Mouse (Mus musculus): ENCODE measurements around the gene Syne1. TPM values are rescaled to one million over a fixed set of nuclear protein-coding genes. Genes with fewer than 3 reads are reported as not detected.

Syne1 gene
- total RNA-seq, 2 experiments from 2014 or later: 17.0 to 20.5 TPM

DNA sequence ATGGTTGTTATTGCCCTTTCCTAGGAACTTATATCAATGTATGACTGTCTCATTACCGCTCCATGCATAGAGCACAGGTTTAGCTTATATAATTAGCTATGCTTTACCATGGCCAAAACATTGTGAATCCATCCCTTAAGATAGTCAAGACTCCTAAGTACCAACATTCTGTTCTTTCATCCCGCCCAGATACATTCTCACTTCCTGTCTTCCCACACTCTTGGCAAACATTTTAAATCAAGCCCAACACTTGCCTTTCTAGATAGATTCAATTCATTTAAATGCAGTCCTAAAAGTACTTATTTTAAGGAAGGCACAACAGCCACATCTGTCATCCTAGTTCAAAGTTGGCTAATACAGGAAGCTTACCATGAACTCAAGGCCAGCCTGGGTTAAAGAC is 113.5 kb downstream of the Syne1 start:
- DNase-seq: no peak

- no peak for DNase-seq
Observed at GRCm38 (mm10) chr10:5423984-5424383, 127.3 kb downstream of the Syne1 start.

DNA sequence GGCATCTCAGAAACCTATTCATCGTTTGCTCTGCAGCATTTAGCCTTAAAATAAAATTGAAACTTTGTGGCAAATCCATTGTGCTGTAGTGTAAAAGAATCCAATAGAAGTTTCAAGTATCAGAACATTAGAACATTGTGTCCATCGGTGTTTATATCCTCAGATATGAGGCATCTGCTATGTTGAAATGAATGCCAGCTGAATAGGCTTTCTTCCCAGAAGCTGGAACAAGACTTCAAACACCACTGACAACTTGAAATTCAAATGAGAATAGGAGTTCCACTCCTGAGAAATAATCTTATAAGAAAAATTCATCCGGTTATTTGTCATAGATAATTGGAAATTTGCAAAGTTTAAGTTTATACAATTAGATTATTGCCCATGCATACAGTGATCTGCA is 135.6 kb downstream of the Syne1 start:
- DNase-seq: no peak

GRCm38 (mm10) chr10:5384131-5384776 is 167.0 kb downstream of the Syne1 start:
- no peak for DNase-seq

DNA sequence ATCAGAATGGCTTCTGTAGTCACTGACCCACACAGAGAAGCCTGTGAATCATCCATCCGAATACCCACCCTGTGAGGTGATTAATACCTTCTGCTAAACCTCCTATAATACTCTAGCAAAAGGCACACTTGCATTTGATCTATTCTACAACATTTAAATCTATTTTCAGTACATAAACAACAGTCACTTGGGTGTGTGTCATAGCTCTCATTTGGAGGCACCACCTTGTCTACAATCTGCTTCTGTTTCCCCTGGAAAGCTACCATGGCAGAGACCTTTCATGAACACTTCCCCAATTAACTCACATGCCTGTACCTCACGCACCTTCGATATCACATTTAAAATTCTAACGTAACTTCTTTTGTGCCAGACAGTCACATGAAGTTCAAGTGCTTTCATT is 169.7 kb downstream of the Syne1 start:
- no peak for DNase-seq

- DNase-seq: no peak
Observed at GRCm38 (mm10) chr10:5378969-5379368, 172.3 kb downstream of the Syne1 start.

- DNase-seq: no peak
Observed at GRCm38 (mm10) chr10:5369599-5369998, 181.7 kb downstream of the Syne1 start.

- no peak for DNase-seq
Observed at GRCm38 (mm10) chr10:5368266-5368665, 183.0 kb downstream of the Syne1 start.

DNA sequence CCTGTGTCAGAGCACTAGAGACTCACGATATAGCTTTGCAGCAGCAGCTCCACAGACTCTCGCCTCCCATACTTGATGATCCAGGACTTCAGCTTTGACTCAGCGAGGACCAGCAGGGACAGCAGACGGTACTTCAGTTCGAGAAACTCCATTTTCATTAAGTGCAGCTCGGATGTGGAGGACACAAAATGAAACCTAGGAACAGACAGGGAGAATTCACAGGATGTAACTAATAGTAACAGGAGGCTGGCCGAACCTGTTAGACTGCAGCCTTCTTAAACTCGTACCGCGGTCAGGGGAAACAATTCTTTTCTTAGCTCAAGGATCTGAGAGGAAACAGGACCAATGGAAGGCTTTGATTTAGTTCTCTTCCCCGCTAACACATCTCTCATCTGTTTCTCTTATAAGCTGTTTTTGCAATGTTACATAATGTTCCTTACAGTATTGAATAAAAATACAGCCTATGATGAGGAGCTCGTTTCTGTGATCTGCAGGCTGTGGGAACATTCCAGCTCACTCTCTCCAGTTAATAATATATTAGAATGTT is 183.7 kb downstream of the Syne1 start:
- no peak for DNase-seq

- DNase-seq: no peak
Observed at GRCm38 (mm10) chr10:5360560-5360959, 190.7 kb downstream of the Syne1 start.

- DNase-seq: no peak
Observed at GRCm38 (mm10) chr10:5356614-5357013, 194.7 kb downstream of the Syne1 start.

DNA sequence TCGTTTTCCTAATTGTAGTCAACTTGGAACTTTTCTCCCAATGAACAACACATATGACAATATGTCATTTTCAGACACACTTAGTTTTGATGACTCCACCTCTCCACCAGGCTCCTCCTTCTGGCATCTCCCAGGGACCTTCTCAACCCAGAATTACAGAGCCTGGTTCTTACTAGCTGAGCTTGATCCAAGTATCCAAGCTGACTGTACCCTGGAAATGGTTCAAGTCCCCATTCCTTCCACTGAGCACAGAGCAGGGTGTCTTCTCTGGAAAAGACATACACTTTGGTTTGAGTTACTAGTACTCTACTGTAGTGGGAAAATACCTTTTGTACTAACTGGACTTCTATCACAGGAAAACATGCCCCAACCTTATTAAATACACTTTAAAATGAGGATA is 197.9 kb downstream of the Syne1 start:
- DNase-seq: no peak

DNA sequence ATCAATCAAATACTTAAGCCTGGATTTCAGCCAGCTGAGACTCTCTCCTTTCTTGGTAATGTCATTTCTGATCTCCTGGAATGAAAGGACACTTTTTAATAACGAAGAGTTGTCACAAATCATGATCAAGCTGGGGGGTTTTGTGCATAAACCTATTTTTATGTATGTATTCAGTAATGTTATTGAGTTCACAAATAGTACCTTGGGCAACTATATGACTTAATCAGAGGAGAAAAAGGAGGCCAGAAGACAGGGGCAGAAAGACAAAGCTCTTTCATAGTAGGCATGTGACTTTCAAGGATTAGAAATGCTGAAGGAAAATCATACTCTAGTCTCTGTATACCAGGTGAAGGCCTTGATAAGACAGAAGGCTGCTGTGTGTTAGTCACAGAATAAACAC is 204.4 kb downstream of the Syne1 start:
- DNase-seq: no peak

- no peak for DNase-seq
Observed at GRCm38 (mm10) chr10:5343211-5343610, 208.1 kb downstream of the Syne1 start.

DNA sequence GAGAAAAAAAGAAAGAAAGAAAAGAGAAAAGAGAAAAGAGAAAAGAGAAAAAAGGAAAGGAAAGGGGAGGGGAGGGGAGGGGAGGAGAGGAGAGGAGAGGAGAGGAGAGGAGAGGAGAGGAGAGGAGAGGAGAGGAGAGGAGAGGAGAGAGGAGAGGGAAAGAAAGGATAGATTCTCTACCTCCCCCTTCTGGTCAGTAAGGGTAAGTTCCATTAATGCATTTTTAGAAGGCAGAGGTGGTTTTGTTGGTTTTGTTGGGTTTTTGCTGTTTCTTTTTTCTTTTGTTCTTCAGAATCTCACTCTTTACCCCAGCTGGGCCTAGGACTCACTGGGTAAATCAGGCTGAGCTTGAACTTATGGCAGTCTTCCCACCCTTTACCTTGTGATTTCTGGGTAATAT is 214.9 kb downstream of the Syne1 start:
- DNase-seq: no peak

DNA sequence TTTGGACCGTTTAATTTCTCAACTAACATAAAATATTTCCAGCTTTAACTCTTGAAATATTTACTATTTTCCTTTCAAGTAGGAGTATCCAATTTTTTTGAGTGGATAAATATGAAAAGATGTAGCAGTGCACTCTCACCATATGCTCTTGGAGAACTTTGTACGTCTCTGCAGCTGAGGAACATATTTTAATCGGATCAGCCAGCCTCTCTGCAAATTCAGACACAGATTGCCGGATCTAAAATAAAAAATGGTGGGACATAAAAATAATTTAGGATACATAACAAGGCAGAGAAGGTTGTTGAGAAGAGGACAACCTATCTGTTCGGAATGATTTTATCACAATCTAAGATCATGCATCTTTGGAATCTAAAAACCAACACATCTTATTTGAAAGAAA is 218.5 kb downstream of the Syne1 start:
- no peak for DNase-seq

GRCm38 (mm10) chr10:5326716-5327115 is 224.6 kb downstream of the Syne1 start:
- DNase-seq: no peak

- DNase-seq: no peak
Observed at GRCm38 (mm10) chr10:5323741-5324395, 227.4 kb downstream of the Syne1 start.

DNA sequence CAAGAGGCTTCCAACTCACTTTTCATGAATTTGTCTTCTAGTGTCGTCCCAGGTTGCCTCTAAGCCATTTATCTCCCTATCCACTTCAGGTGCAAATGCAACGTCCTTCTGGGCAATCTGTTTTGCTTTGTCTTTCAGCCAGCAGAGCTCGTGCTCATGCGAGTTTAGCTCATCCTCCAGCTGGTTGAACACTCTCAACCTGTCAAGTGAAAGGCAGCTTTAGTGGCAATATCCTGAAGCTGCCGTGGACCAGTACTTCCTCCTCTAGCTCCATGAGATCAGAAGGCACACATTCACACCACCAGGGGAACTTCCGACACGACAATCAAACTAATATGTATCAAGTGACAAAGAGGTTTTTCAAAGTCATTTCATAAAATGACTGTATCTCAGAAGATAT is 228.7 kb downstream of the Syne1 start:
- no peak for DNase-seq

- DNase-seq: peak; percentile 84 to 87
Observed at GRCm38 (mm10) chr10:5317602-5318001, 233.7 kb downstream of the Syne1 start.

GRCm38 (mm10) chr10:5312437-5312836 is 238.8 kb downstream of the Syne1 start:
- peak; percentile 42 to 53 for DNase-seq

GRCm38 (mm10) chr10:5309961-5310713 is 241.1 kb downstream of the Syne1 start:
- no peak for DNase-seq

DNA sequence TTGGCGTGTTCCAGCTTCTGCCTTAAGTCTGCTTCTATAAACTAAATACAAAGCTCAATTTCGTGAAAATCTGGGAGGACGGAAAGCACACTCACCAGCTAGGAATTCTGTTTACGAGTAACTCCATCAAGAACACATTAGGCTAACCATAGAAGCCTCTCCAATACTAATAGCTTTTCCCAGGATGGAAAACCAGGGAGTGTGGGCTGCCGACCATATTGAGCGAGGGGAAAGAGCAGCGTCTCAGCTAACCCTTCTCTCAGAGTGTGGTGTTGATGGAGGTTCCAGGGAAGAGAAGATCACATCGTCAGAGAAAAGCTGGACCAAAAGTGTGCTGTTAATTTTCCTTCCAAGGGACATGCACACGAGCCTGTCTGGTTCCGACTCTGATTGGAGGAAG is 241.9 kb downstream of the Syne1 start:
- DNase-seq: no peak
